Mouse (Mus musculus) forebrain, embryonic 15.5 days (tissue): ENCODE results near the gene Srsf3. TPM values are rescaled to one million over a fixed set of nuclear protein-coding genes. Genes with fewer than 3 reads are reported as not detected.
"Not testable (repeated sequence)": the region's sequence is repeated elsewhere in the genome, so short reads cannot be mapped to it uniquely, and the experiment has no call there.

Experiments
- ATAC-seq: fragments of 200-750 bp; cut with Nextera tagmentation; replicated peaks from 2 replicates; pipeline ENCODE4 v1.8.0; 2017; ENCODE audit warnings: mild to moderate bottlenecking, moderate TSS enrichment, moderate library complexity
- H3K27ac ChIP-seq: fragments of 300-500 bp; sonication (generic); replicated peaks from 2 replicates; pipeline ENCODE4 v1.5.1; 2015; ENCODE audit warnings: mild to moderate bottlenecking, inconsistent platforms
- H3K27me3 ChIP-seq: fragments of 300-500 bp; sonication (generic); 2 replicates; pipeline ENCODE4 v1.6.1; 2015; ENCODE audit warnings: inconsistent platforms
- H3K36me3 ChIP-seq: fragments of 300-500 bp; sonication (generic); 2 replicates; pipeline ENCODE4 v1.6.1; 2015; ENCODE audit warnings: mild to moderate bottlenecking, inconsistent platforms
- H3K4me1 ChIP-seq: fragments of 300-500 bp; sonication (generic); 2 replicates; pipeline ENCODE4 v1.6.1; 2015; ENCODE audit warnings: inconsistent platforms
- H3K4me2 ChIP-seq: fragments of 300-500 bp; sonication (generic); replicated peaks from 2 replicates; pipeline ENCODE4 v1.6.1; 2015; ENCODE audit warnings: mild to moderate bottlenecking, inconsistent platforms
- H3K4me3 ChIP-seq: fragments of 300-500 bp; sonication (generic); 2 replicates; pipeline ENCODE4 v1.5.1; 2015; ENCODE audit warnings: mild to moderate bottlenecking, inconsistent platforms
- H3K9ac ChIP-seq: fragments of 300-500 bp; sonication (generic); replicated peaks from 2 replicates; pipeline ENCODE4 v1.6.1; 2015; ENCODE audit warnings: mild to moderate bottlenecking, inconsistent platforms
- H3K9me3 ChIP-seq: fragments of 300-500 bp; sonication (generic); 2 replicates; pipeline ENCODE4 v1.6.1; 2016; ENCODE audit warnings: inconsistent platforms
- WGBS: fragments of 180-500 bp; shearing (Covaris S2); methylation state at CpG from one replicate; pipeline ENCODE4 v1.1.7; 2015; ENCODE audit warnings: mixed read lengths; 5-methylcytosine and 5-hydroxymethylcytosine counted together
- polyA plus RNA-seq: library from polyadenylated mRNA; unstranded; fragments of >200 nt; fragmentation: Nextera tagmentation; extraction: Ambion mirVana; gene quantifications from 2 replicates; pipeline ENCODE4 v1.2.1, GENCODE M21; 2015

Gene Srsf3
- 594 and 620 TPM in 2 replicates for polyA plus RNA-seq

DNA sequence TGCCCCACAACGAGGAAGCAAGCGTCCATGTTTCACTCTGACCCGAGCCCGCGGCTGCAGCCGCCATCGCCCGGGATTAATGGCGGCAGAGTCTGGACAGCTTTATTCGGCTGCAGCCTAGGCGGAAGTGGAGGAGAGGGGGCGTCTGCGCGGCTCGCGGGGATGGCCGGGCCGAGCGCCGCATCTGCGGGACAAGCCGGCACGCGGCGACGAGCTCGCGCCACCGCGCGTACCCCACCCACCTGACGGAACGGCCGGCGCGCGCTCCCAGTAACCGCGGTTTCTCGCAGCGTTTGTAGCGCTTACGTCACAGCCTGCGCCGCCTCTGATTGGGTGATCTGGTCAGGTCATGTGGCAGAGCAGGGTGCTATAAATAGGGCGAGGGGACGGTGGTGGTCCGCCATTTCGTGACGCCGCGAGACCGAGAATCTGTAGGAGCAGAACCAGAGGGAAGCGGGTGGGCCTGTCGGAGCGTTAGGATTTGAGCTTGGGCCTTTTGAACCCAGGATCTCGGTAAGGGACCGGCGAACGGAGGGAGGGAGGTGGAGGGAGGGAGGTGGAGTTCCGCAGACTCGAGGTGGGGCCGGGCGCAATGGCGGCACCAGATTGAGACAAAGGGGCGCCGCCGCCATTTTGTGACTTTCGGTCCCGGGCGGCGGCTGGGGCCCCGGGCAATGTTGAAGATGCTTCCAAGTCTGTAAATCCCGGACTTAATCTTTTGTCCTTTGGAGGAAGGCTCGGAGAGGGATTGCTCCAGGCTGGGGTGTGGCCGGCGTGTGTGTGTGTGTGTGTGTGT lies at the start of gene Srsf3:
Gene Srsf3 (plus strand): TSS at position 355 of the 796 bp plus-strand sequence.
- Histone ChIP-seq H3K27me3 (no peaks in the 10 kb centered on the region), H3K36me3 (peaks cover 12% of the 10 kb centered on the region), H3K9me3 (no peaks in the 10 kb centered on the region), H3K4me2 (peak within 1 kb of the TSS; percentile 73), H3K4me1 (peaks cover 38% of the 10 kb centered on the region), H3K9ac (peak within 1 kb of the TSS; percentile 91), H3K27ac (peak within 1 kb of the TSS; percentile 97), H3K4me3 (peak within 1 kb of the TSS; percentile 66)
- WGBS, result under 1% methylated on average over 77 of the region's 77 CpGs
- ATAC-seq, result peak; percentile 99

DNA sequence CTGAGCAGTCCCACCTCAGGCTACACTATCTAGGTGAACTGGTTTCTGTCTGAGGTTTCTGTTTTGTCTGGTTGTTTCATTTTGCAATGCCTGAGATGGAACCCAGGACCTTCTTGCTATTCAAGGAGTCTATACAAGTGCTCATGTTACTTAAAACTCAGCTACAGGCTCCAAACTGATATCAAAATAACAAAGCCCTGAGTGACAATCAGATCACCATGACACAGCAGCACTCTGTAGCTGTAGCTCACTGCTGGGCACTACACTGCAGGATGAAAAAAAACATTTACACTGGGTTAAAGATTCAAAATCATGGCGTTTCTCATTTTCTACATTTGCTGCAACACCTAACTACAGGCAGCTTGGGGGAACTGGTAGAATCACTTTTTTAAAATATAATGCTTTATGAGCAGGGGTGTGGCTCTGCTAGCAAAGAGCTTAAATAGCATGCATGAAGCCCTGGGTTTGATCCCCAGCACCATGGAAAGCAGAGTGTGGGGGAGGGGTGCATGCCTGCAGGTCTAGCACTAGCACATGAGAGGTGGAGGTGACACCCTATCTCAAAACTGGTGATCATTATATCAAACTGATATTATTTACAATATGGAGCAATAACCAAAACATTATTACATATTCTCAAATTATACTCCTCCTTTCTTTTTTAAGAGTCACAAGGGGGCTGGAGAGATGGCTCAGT lies 47.6 kb upstream of the Srsf3 start:
- H3K9me3 ChIP-seq, result no peaks in the 10 kb centered on the region
- WGBS, result 96% methylated on average over 1 of the region's 1 CpGs
- no peak for ATAC-seq
- H3K4me1 ChIP-seq, result no peaks in the 10 kb centered on the region
- no peak overlapping the region for H3K4me3 ChIP-seq
- H3K36me3 ChIP-seq, result peaks cover 86% of the 10 kb centered on the region
- H3K9ac ChIP-seq, result no peak overlapping the region
- H3K27ac ChIP-seq, result no peak overlapping the region
- H3K4me2 ChIP-seq, result no peak overlapping the region
- H3K27me3 ChIP-seq, result no peaks in the 10 kb centered on the region

DNA sequence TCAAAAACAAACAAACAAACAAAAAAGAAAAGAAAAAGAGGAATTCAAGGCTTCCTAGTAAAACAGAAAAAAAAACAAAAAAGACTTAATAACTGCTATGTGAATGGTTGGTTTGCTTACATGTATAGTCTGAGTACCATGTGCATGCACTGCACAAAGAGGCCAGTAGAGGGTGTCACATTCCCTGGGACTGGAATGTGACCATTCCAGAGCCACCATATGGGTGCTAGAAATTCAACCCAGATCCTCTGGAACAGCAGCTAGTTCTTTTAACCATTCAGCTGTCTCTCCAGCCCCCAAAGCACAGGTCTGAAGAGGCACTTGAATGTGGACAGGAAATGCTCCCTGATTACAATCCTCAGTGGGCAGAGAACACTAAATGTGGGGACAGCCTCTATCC lies 45.6 kb upstream of the Srsf3 start:
- H3K27ac ChIP-seq, result no peak overlapping the region
- H3K4me3 ChIP-seq, result no peak overlapping the region
- ATAC-seq, result no peak
- H3K4me1 ChIP-seq, result peaks cover 15% of the 10 kb centered on the region
- H3K4me2 ChIP-seq, result no peak overlapping the region
- H3K36me3 ChIP-seq, result peaks cover 85% of the 10 kb centered on the region
- no peaks in the 10 kb centered on the region for H3K27me3 ChIP-seq
- H3K9ac ChIP-seq, result no peak overlapping the region
- H3K9me3 ChIP-seq, result no peaks in the 10 kb centered on the region

DNA sequence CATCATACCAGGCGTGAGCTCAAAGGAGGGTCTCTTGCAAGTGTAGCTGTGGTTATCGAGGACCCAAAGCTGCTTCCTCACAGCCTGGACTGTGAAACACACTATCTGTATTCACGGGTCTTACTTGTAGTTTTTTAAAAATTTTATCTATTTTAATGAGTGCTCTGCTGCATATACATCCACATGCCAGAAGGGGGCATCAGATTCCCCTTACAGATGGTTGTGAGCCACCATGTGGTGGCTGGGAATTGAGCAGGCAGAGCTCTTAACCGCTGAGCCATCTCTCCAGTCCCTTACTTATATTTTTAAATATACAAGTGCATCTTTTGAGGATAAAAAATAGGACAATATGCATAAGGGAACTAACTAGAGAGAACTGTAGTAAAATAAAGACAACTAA lies 44.7 kb upstream of the Srsf3 start:
- Histone ChIP-seq H3K27me3 (no peaks in the 10 kb centered on the region), H3K27ac (no peak overlapping the region), H3K4me2 (no peak overlapping the region), H3K4me3 (no peak overlapping the region), H3K9me3 (no peaks in the 10 kb centered on the region), H3K36me3 (peaks cover 76% of the 10 kb centered on the region), H3K9ac (no peak overlapping the region), H3K4me1 (peaks cover 21% of the 10 kb centered on the region)
- no peak for ATAC-seq
- 65% methylated on average over 4 of the region's 4 CpGs for WGBS

DNA sequence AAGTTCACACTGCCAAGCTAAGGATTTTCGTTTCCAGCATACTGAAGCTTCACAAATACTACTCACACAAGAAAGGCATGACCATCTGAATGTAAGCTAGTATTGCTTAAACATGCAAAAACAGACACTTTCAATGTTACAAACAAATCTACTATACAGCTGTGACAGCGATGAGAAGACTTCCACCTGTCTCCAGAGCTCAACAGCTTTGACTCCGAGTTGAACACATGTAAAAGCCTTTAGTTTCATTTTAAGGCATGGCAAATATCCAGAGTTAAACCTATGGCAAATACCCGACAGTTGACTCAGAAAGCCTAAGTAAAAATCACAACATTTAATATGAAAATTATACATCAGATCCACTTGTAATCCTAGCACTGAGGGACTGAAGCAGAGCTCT lies 44.1 kb upstream of the Srsf3 start:
- no peak overlapping the region for H3K9ac ChIP-seq
- H3K27ac ChIP-seq, result no peak overlapping the region
- H3K4me2 ChIP-seq, result no peak overlapping the region
- peaks cover 71% of the 10 kb centered on the region for H3K36me3 ChIP-seq
- H3K4me3 ChIP-seq, result no peak overlapping the region
- WGBS, result 94% methylated on average over 4 of the region's 4 CpGs
- peaks cover 21% of the 10 kb centered on the region for H3K4me1 ChIP-seq
- H3K27me3 ChIP-seq, result no peaks in the 10 kb centered on the region
- H3K9me3 ChIP-seq, result no peaks in the 10 kb centered on the region
- ATAC-seq, result no peak

DNA sequence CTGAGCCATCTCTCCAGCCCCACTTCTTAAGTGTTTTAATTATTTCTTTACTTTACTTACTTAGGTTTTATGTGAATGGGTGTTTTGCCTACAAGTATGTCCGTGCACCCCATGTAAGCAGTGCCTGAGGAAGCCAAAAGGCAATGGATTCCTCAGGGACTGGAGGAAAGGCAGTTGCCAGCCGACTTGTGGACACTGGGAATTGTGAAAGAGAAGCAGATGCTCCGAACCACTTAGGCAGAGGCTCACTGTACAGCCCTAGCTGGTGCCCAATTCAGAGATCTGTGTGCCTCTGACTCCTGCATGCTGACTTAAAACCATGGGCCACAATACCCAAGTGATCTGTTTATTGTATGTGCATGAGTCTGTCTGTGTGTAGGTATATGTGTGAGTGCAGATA lies 43.4 kb upstream of the Srsf3 start:
- Histone ChIP-seq H3K4me1 (peaks cover 21% of the 10 kb centered on the region), H3K4me2 (no peak overlapping the region), H3K9ac (no peak overlapping the region), H3K9me3 (no peaks in the 10 kb centered on the region), H3K27ac (no peak overlapping the region), H3K36me3 (peaks cover 65% of the 10 kb centered on the region), H3K4me3 (no peak overlapping the region), H3K27me3 (no peaks in the 10 kb centered on the region)
- ATAC-seq, result no peak
- 91% methylated on average over 3 of the region's 3 CpGs for WGBS

DNA sequence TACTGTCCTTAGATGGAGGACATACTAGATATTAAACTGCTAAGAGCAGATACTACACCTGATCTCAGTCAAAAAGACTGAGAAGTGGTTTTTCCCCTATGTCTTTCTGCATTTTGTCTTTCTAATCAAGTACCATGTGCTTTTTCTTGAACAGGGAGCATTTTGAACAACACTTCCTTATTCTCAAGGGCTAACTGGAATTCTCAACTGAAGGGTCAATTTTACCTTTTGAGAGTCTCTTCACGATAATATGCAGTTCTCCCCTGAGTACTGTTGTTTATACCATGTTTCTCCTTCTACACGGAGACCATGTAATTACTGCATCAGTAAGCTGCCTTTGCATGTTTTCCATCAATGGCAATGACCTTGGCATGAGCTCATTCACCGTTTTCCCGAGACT lies 42.4 kb upstream of the Srsf3 start:
- Histone ChIP-seq H3K27ac (no peak overlapping the region), H3K36me3 (peaks cover 55% of the 10 kb centered on the region), H3K4me1 (peaks cover 21% of the 10 kb centered on the region), H3K4me2 (no peak overlapping the region), H3K9ac (no peak overlapping the region), H3K27me3 (no peaks in the 10 kb centered on the region), H3K9me3 (no peaks in the 10 kb centered on the region), H3K4me3 (no peak overlapping the region)
- WGBS, result 64% methylated on average over 4 of the region's 4 CpGs
- ATAC-seq, result no peak

DNA sequence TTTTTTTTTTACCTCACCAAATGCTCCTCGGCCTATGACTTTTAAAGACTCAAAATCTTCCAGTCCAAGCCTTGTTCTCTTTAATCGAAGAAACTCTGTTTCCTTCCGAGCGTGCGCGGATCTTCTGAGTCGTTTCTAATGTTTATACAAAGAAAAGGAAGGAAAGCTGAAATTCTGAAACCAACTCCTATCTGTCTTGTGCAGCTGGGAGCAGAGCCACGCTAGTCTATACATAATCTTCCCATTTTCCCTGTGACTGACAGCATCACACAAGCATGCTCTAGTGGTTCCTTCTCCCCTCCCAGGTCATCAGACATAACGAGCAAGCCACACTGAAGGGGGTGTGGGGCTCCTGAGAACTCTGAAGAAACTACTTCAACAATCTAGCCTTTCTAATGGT lies 41.1 kb upstream of the Srsf3 start:
- Histone ChIP-seq H3K9me3 (no peaks in the 10 kb centered on the region), H3K4me2 (no peak overlapping the region), H3K27ac (peak overlapping the region; percentile 74), H3K4me3 (no peak overlapping the region), H3K27me3 (no peaks in the 10 kb centered on the region), H3K36me3 (peaks cover 47% of the 10 kb centered on the region), H3K9ac (no peak overlapping the region), H3K4me1 (peaks cover 21% of the 10 kb centered on the region)
- 63% methylated on average over 9 of the region's 9 CpGs for WGBS
- ATAC-seq, result no peak

DNA sequence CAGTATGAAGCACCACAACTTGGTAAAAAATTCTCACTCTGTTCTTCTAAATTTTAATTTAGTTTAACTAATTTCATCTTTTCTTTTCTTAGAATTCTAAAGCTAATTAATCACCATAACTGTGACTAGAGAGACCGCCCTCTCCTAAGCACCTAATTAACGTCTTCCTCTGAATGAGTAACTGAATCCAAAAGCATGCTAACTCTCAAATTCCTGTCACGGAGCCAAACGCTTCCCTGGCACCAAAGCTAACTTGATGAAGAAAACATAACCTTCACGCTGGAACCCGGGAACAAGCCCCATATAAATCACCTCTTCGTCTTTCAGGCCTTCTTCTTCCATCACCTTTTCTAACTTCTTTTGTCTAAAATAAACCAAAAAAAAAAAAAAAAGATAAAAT lies 40.3 kb upstream of the Srsf3 start:
- H3K4me2 ChIP-seq, result no peak overlapping the region
- ATAC-seq, result no peak
- peaks cover 46% of the 10 kb centered on the region for H3K36me3 ChIP-seq
- 15% methylated on average over 7 of the region's 7 CpGs for WGBS
- H3K9me3 ChIP-seq, result no peaks in the 10 kb centered on the region
- H3K27ac ChIP-seq, result peak overlapping the region; percentile 74
- no peak overlapping the region for H3K4me3 ChIP-seq
- H3K9ac ChIP-seq, result no peak overlapping the region
- no peaks in the 10 kb centered on the region for H3K27me3 ChIP-seq
- H3K4me1 ChIP-seq, result peaks cover 21% of the 10 kb centered on the region

DNA sequence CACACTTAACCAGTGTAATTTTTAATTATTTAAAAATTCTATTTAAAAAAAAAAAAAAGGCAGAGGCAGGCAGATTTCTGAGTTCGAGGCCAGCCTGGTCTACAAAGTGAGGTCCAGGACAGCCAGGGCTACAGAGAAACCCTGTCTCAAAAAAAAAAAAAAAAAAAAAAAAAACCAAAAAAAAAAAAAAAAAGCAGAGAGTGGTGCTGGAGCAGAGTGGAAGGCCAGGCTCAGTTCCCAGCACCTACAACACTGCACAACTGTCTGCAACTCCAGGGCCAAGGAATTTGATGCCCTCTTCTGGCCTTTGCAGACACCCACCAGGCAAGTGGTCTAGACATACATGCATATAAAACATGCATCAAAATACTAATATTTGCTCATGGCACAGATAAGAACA lies 39.4 kb upstream of the Srsf3 start:
- H3K4me3 ChIP-seq, H3K9me3 ChIP-seq, H3K27ac ChIP-seq, H3K27me3 ChIP-seq, ATAC-seq, H3K4me2 ChIP-seq, H3K9ac ChIP-seq: not testable (repeated sequence)
- 93% methylated on average over 1 of the region's 1 CpGs for WGBS
- Histone ChIP-seq H3K36me3 (peaks cover 45% of the 10 kb centered on the region), H3K4me1 (peaks cover 21% of the 10 kb centered on the region)

DNA sequence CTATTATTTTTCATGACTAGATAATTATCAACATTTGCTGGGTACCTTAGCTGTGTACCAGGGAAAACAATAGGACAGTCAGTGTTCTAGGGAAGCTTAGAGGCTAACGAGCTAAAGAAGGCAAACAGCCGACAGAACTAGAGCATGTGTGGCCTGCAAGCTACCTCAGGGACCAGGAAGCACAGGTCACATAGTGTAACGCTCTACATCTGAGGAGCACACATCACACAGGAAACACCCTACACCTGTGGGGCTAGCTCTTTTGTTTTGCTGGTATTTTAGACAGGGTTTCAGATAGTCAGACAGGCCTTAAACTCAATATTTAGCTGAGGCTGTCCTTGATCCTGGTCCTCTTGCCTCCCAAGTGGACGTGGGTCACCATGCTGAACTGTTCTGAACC lies 37.8 kb upstream of the Srsf3 start:
- H3K9ac ChIP-seq, result no peak overlapping the region
- no peaks in the 10 kb centered on the region for H3K9me3 ChIP-seq
- H3K36me3 ChIP-seq, result peaks cover 46% of the 10 kb centered on the region
- WGBS, result 76% methylated on average over 4 of the region's 4 CpGs
- ATAC-seq, result no peak
- H3K4me2 ChIP-seq, result no peak overlapping the region
- peaks cover 21% of the 10 kb centered on the region for H3K4me1 ChIP-seq
- no peaks in the 10 kb centered on the region for H3K27me3 ChIP-seq
- H3K27ac ChIP-seq, result no peak overlapping the region
- no peak overlapping the region for H3K4me3 ChIP-seq

DNA sequence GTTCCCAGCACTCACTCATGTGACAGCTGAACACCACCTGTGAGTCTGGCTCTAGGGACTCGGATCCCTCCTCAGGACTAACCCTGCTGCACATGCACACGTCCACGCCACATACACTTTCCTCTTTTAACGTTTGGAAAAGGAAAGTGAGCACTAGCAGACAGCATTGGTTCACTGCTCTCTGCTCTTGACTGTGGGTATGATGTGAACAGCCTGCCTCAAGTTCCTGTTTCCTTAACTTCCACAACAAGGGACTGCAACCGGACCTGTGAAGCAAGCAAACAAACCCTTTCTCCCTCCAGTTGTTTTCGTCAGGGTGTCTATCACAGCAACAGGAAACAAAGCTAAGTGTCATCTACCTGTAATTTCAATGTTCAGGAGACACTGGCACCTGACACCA lies 32.0 kb upstream of the Srsf3 start:
- no peaks in the 10 kb centered on the region for H3K9me3 ChIP-seq
- 90% methylated on average over 6 of the region's 6 CpGs for WGBS

More for the DNA sequence above, 32.0 kb upstream of the Srsf3 start:
- ATAC-seq, result no peak
- H3K36me3 ChIP-seq, result peaks cover 43% of the 10 kb centered on the region
- H3K4me3 ChIP-seq, result no peak overlapping the region
- H3K27me3 ChIP-seq, result no peaks in the 10 kb centered on the region
- H3K27ac ChIP-seq, result no peak overlapping the region
- H3K4me1 ChIP-seq, result peaks cover 12% of the 10 kb centered on the region
- H3K4me2 ChIP-seq, result no peak overlapping the region
- no peak overlapping the region for H3K9ac ChIP-seq
